Mouse (Mus musculus): ENCODE data around the gene Olfr429. TPM values are rescaled to one million over a fixed set of nuclear protein-coding genes. Genes with fewer than 3 reads are reported as not detected.
"Not testable (repeated sequence)": the region's sequence is repeated elsewhere in the genome, so short reads cannot be mapped to it uniquely, and the experiment has no call there.

The Olfr429 gene
- polyA plus RNA-seq (2011; ENCODE audit: insufficient read depth, insufficient read length, low replicate concordance, missing spikeins), result not detected in 2 replicates

DNA sequence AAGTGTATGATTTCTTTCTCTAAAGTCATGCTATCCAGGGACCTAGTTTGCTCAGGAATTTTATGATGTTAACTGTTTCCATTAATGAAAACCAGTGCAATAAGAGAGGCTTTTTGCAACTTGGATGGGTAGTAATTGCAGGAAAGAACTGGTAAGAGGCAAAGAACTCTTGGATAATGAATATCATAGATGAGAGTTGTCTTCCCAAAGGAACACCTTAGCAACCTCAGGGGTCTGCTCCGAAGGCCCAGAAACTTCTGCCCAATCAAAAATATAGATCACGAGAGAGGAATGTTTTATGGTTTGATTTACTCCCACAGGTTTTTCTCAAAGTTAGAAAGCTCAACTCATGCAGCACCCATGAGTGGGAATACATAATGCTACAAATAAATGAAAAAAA, at the start of gene Olfr429:
Gene Olfr429 (plus strand): TSS at position 301 of the 400 bp plus-strand sequence.
- Histone ChIP-seq H3K4me1 (ENCODE audit: control insufficient read depth, insufficient read depth, low read length) (no peaks in the 10 kb centered on the region), H3K4me3 (replicated peaks; ENCODE audit: control insufficient read depth, low read depth, low read length) (no peak within 1 kb of the TSS), H3K27ac (ENCODE audit: control insufficient read depth, insufficient read depth, low read depth, low read length, poor library complexity) (no peak within 1 kb of the TSS)
- 73% methylated on average over 2 of the region's 2 CpGs for WGBS
- TF ChIP-seq POLR2A (IDR thresholded peaks at IDR 0.05; ENCODE audit: borderline replicate concordance, control insufficient read depth, low read depth, low read length) (no peak), CTCF (IDR thresholded peaks at IDR 0.05; ENCODE audit: control insufficient read depth, insufficient read depth, low read length) (no peak)

DNA sequence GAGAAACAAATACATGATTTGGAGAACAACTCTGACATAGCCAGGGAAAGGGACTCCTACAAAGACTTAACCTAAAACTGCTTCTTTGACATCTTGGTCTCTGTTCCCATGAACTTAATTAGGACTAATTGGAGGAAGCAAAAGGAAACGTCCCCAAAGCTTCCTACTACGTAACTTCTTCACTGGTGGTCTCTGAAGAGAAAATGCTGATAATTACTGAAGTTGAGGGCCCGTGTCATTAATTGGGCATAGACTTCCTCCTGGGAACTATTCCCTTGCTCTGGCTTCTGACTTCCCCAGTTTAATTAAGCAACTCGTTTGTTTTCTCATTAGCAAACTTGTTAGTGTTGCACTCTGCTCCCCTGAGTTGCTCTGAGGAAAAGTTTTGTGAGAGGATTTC, 48.3 kb upstream of the Olfr429 start:
- no peak for TF ChIP-seq POLR2A (IDR thresholded peaks at IDR 0.05; ENCODE audit: borderline replicate concordance, control insufficient read depth, low read depth, low read length)
- TF ChIP-seq CTCF (IDR thresholded peaks at IDR 0.05; ENCODE audit: control insufficient read depth, insufficient read depth, low read length), result no peak
- no peaks in the 10 kb centered on the region for H3K4me1 ChIP-seq (ENCODE audit: control insufficient read depth, insufficient read depth, low read length)
- WGBS, result 51% methylated on average over 4 of the region's 4 CpGs
- no peak overlapping the region for H3K4me3 ChIP-seq (replicated peaks; ENCODE audit: control insufficient read depth, low read depth, low read length)
- H3K27ac ChIP-seq (ENCODE audit: control insufficient read depth, insufficient read depth, low read depth, low read length, poor library complexity), result no peak overlapping the region

DNA sequence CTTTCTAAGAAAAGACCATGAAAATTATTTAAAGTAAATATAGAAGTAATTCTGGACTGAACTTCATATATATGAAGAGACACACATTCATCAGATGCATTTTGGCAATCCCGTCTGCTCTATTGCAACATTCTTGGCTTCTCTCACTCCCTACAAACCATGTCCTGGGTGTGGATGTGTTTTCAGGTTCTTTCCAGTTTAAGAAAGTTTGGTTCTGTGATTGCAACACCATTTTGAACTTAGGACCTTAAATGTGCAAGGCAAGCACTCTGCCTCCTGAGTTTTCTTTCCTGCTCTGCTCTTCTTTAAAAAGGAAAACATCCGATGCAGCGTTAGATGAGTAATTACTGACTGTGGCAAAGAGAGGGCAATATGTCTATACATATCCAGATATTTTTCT, 45.7 kb upstream of the Olfr429 start:
- no peak for TF ChIP-seq POLR2A (IDR thresholded peaks at IDR 0.05; ENCODE audit: borderline replicate concordance, control insufficient read depth, low read depth, low read length)
- no peak for TF ChIP-seq CTCF (IDR thresholded peaks at IDR 0.05; ENCODE audit: control insufficient read depth, insufficient read depth, low read length)
- H3K4me3 ChIP-seq (replicated peaks; ENCODE audit: control insufficient read depth, low read depth, low read length), result no peak overlapping the region
- H3K4me1 ChIP-seq (ENCODE audit: control insufficient read depth, insufficient read depth, low read length), result peaks cover 7% of the 10 kb centered on the region
- H3K27ac ChIP-seq (ENCODE audit: control insufficient read depth, insufficient read depth, low read depth, low read length, poor library complexity), result no peak overlapping the region
- whole genome bisulfite sequencing, result 53% methylated on average over 3 of the region's 3 CpGs

DNA sequence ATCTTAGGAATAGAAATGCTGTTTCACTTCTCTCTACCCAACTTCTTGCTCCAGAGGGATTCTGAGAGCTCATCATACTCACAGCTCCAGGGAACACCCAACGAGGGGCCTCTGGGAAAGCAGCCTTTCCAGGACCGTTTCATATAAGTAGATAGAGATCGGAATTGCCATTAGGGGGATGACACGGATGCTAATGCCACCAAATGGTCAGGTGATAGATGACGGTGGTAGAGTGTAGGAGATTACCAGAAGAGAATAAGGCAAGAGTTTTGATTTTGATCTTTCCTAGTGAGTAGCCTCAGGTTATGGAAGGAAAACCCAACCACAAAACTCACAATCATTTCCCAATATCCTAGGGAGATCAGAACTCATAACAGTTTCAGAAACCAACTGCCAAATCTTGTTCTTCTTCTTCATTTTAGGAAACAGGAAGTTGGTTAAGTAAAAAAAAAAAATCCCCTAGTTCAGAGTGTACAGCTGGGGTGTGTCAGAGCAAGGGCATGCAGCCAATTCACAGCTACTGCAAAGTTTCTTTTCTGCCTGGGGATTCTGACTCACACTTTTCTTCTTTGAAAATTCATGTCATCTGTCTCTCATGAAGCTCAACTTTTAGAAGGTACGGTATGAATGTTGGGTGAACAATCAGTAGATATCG, 43.5 kb upstream of the Olfr429 start, which contains the start of gene Olfr433:
Gene Olfr433 (plus strand): TSS at position 183 of the 655 bp plus-strand sequence.
- TF ChIP-seq CTCF (IDR thresholded peaks at IDR 0.05; ENCODE audit: control insufficient read depth, insufficient read depth, low read length), result no peak
- TF ChIP-seq POLR2A (IDR thresholded peaks at IDR 0.05; ENCODE audit: borderline replicate concordance, control insufficient read depth, low read depth, low read length), result no peak
- Histone ChIP-seq H3K4me3 (replicated peaks; ENCODE audit: control insufficient read depth, low read depth, low read length) (no peak within 1 kb of the TSS), H3K27ac (ENCODE audit: control insufficient read depth, insufficient read depth, low read depth, low read length, poor library complexity) (no peak within 1 kb of the TSS; the same call in 1 of the 2 replicates), H3K4me1 (ENCODE audit: control insufficient read depth, insufficient read depth, low read length) (peaks cover 7% of the 10 kb centered on the region)
- WGBS, result 28% methylated on average over 7 of the region's 7 CpGs

DNA sequence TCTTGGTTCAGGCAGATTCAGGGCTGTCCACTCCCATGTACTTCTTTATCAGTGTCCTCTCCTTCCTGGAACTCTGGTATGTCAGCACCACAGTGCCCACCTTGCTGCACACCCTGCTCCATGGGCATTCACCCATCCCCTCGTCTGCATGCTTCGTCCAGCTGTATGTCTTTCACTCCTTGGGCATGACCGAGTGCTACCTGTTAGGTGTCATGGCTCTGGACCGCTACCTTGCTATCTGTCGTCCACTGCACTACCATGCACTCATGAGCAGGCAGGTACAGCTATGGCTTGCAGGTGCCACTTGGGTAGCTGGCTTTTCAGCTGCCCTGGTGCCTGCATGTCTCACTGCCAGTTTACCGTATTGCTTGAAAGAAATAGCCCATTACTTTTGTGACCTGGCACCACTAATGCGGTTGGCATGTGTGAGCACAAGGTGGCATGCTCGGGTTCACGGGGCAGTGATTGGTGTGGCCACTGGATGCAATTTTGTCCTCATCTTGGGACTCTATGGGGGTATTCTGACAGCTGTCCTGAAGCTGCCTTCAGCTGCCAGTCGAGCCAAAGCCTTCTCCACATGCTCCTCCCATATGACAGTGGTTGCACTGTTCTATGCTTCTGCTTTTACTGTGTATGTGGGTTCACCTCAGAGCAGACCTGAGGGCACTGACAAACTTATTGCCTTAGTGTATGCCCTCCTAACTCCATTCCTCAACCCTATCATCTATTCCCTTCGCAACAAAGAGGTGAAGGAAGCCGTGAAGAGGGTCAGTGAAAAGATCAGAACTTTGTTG, 41.8 kb upstream of the Olfr429 start:
- H3K4me3 ChIP-seq (replicated peaks; ENCODE audit: control insufficient read depth, low read depth, low read length); H3K4me1 ChIP-seq (ENCODE audit: control insufficient read depth, insufficient read depth, low read length); H3K27ac ChIP-seq (ENCODE audit: control insufficient read depth, insufficient read depth, low read depth, low read length, poor library complexity): not testable (repeated sequence)
- WGBS, result 73% methylated on average over 12 of the region's 12 CpGs

DNA sequence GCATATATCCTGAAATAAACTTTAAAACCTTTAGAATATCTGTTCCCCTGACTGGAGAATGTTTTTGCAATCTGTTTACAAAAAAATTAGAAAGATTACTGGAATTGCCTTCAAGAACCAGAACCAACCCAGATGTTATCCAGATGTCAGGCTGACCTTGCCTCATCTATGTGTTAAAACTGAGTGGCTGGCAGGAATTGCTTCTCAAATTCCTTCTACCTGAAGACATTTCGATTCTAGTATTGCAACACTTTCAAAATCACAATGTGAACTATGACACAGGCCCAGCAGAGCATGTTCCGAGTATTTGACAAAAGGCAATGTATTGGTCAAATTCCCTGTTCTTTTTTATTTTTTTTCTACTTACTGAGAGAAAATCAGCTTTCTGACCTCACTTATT, 39.7 kb upstream of the Olfr429 start:
- Histone ChIP-seq H3K4me1 (ENCODE audit: control insufficient read depth, insufficient read depth, low read length) (peaks cover 7% of the 10 kb centered on the region), H3K4me3 (replicated peaks; ENCODE audit: control insufficient read depth, low read depth, low read length) (no peak overlapping the region), H3K27ac (ENCODE audit: control insufficient read depth, insufficient read depth, low read depth, low read length, poor library complexity) (no peak overlapping the region)
- TF ChIP-seq POLR2A (IDR thresholded peaks at IDR 0.05; ENCODE audit: borderline replicate concordance, control insufficient read depth, low read depth, low read length), result no peak
- TF ChIP-seq CTCF (IDR thresholded peaks at IDR 0.05; ENCODE audit: control insufficient read depth, insufficient read depth, low read length), result no peak
- WGBS, result 52% methylated on average over 2 of the region's 2 CpGs

DNA sequence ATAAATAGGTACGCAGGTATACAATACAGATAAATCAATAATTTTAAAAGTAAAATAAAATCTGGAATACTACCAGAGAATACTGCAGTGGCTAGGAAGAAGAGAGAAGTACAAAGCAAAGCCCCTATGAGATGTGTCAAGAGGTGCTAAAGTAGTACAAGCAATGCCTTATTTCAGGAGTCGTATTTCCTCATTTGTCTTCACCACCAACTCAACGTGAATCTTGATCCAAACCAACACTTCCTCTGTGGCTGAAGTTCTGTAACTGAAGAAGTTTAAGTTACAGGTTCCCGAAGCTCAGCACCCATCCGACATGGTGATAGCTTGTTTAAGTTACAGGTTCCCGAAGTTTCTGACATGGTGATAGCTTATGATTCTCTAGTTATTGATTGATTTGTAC, 35.9 kb upstream of the Olfr429 start:
- H3K4me3 ChIP-seq (replicated peaks; ENCODE audit: control insufficient read depth, low read depth, low read length); H3K27ac ChIP-seq (ENCODE audit: control insufficient read depth, insufficient read depth, low read depth, low read length, poor library complexity); H3K4me1 ChIP-seq (ENCODE audit: control insufficient read depth, insufficient read depth, low read length): not testable (repeated sequence)
- 23% methylated on average over 6 of the region's 6 CpGs for WGBS

DNA sequence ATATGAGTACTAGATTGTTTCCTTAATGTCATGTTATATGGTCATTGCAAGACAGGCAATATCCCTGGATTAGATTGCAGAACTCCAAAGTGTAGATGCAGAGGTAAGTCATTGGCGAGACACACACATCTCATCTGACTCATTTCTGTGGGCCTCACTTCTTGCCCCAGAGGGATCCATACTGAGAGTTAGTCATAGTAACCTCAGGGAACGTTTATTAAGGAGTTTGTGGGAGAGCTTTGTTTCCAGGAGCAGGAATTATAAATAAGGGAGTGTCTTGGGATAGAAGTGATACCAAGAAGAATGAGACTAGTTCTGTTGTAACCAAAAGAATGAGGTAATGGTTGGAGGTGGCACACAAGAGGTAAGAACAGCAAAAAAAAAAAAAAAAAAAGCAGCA, 35.2 kb upstream of the Olfr429 start, which contains the start of gene Olfr432:
Gene Olfr432 (plus strand): TSS at position 313 of the 400 bp plus-strand sequence.
- WGBS, result 39% methylated on average over 2 of the region's 2 CpGs
- no peak for TF ChIP-seq POLR2A (IDR thresholded peaks at IDR 0.05; ENCODE audit: borderline replicate concordance, control insufficient read depth, low read depth, low read length)
- TF ChIP-seq CTCF (IDR thresholded peaks at IDR 0.05; ENCODE audit: control insufficient read depth, insufficient read depth, low read length), result no peak
- Histone ChIP-seq H3K4me3 (replicated peaks; ENCODE audit: control insufficient read depth, low read depth, low read length) (no peak within 1 kb of the TSS), H3K27ac (ENCODE audit: control insufficient read depth, insufficient read depth, low read depth, low read length, poor library complexity) (no peak within 1 kb of the TSS), H3K4me1 (ENCODE audit: control insufficient read depth, insufficient read depth, low read length) (peaks cover 2% of the 10 kb centered on the region; the same call in 1 of the 2 replicates)

DNA sequence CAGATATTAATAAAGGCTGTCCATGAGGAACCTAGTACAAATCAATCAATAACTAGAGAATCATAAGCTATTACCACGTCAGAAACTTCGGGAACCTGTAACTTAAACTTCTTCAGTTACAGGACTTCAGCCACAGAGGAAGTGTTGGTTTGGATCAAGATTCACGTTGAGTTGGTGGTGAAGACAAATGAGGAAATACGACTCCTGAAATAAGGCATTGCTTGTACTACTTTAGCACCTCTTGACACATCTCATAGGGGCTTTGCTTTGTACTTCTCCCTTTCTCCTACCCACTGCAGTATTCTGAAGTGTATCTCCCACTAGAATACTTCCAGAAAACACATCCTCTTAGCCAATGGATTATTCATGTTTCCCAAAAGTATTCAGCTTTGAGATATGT, 34.8 kb upstream of the Olfr429 start:
- 3% methylated on average over 4 of the region's 4 CpGs for WGBS
- H3K27ac ChIP-seq (ENCODE audit: control insufficient read depth, insufficient read depth, low read depth, low read length, poor library complexity); H3K4me1 ChIP-seq (ENCODE audit: control insufficient read depth, insufficient read depth, low read length); H3K4me3 ChIP-seq (replicated peaks; ENCODE audit: control insufficient read depth, low read depth, low read length): not testable (repeated sequence)
